Mouse (Mus musculus): Measurements from ENCODE around the gene Hist1h2ba. TPM values are rescaled to one million over a fixed set of nuclear protein-coding genes. Genes with fewer than 3 reads are reported as not detected.

Gene Hist1h2ba
- total RNA-seq, 1 experiment from 2014 or later = not detected

GRCm38 (mm10) chr13:23913791-23914306, 20.1 kb downstream of the Hist1h2ba start:
- ATAC-seq (ENCODE audit: extremely low read depth, insufficient number of reproducible peaks, low FRiP score, poor library complexity, severe bottlenecking) = peak; percentile 85

GRCm38 (mm10) chr13:23911335-23911734, 22.6 kb downstream of the Hist1h2ba start:
- peak; percentile 81 for ATAC-seq (ENCODE audit: extremely low read depth, insufficient number of reproducible peaks, low FRiP score, poor library complexity, severe bottlenecking)

- ATAC-seq (ENCODE audit: extremely low read depth, insufficient number of reproducible peaks, low FRiP score, poor library complexity, severe bottlenecking) = no peak
Observed at GRCm38 (mm10) chr13:23910121-23910520, 23.8 kb downstream of the Hist1h2ba start.

- ATAC-seq (ENCODE audit: extremely low read depth, insufficient number of reproducible peaks, low FRiP score, poor library complexity, severe bottlenecking) = no peak
Observed at GRCm38 (mm10) chr13:23906906-23907305, 27.1 kb downstream of the Hist1h2ba start.

GRCm38 (mm10) chr13:23898242-23898641, 35.7 kb downstream of the Hist1h2ba start:
- ATAC-seq (ENCODE audit: extremely low read depth, insufficient number of reproducible peaks, low FRiP score, poor library complexity, severe bottlenecking) = peak; percentile 39; the same call in 1 of the 2 replicates

- no peak for ATAC-seq (ENCODE audit: extremely low read depth, insufficient number of reproducible peaks, low FRiP score, poor library complexity, severe bottlenecking)
Observed at GRCm38 (mm10) chr13:23893269-23893593, 40.7 kb downstream of the Hist1h2ba start.

GRCm38 (mm10) chr13:23892592-23893268, 41.2 kb downstream of the Hist1h2ba start:
- ATAC-seq (ENCODE audit: extremely low read depth, insufficient number of reproducible peaks, low FRiP score, poor library complexity, severe bottlenecking) = no peak

- ATAC-seq (ENCODE audit: extremely low read depth, insufficient number of reproducible peaks, low FRiP score, poor library complexity, severe bottlenecking) = no peak
Observed at GRCm38 (mm10) chr13:23889011-23889605, 44.8 kb downstream of the Hist1h2ba start.

GRCm38 (mm10) chr13:23887026-23887725, 46.8 kb downstream of the Hist1h2ba start:
- ATAC-seq (ENCODE audit: extremely low read depth, insufficient number of reproducible peaks, low FRiP score, poor library complexity, severe bottlenecking) = no peak

GRCm38 (mm10) chr13:23885540-23885939, 48.4 kb downstream of the Hist1h2ba start:
- peak; percentile 93 for ATAC-seq (ENCODE audit: extremely low read depth, insufficient number of reproducible peaks, low FRiP score, poor library complexity, severe bottlenecking)

Other genes starting within 250 kb of the Hist1h2ba start
- gene Hist1h2bc, start 250.0 kb downstream of the Hist1h2ba start, total RNA-seq (2017) = 139 and 146 TPM in 2 replicates
- 2.2 TPM in 1 of 2 replicates, not detected in the other for gene Hist1h1t, start 238.3 kb downstream of the Hist1h2ba start, total RNA-seq (2017)
- 116 and 135 TPM in 2 replicates for gene Hist1h4c, start 235.7 kb downstream of the Hist1h2ba start, total RNA-seq (2017)
- gene Hfe, start 223.3 kb downstream of the Hist1h2ba start, total RNA-seq (2017) = 4.8 and 5.0 TPM in 2 replicates
- 712 and 764 TPM in 2 replicates for gene Hist1h1c, start 195.3 kb downstream of the Hist1h2ba start, total RNA-seq (2017)
- 4.8 TPM in 1 of 2 replicates, not detected in the other for gene Hist1h3c, start 188.6 kb downstream of the Hist1h2ba start, total RNA-seq (2017)
- gene Hist1h2bb, start 187.4 kb downstream of the Hist1h2ba start, total RNA-seq (2017) = 77.7 and 104 TPM in 2 replicates
- gene Hist1h2ab, start 183.0 kb downstream of the Hist1h2ba start, total RNA-seq (2017) = 24.9 and 28.2 TPM in 2 replicates
- 1.2 TPM in 1 of 2 replicates, not detected in the other for gene Hist1h3b, start 181.9 kb downstream of the Hist1h2ba start, total RNA-seq (2017)
- 9.3 and 36.7 TPM in 2 replicates for gene Hist1h4b, start 177.1 kb downstream of the Hist1h2ba start, total RNA-seq (2017)
- gene Hist1h4a, start 172.9 kb downstream of the Hist1h2ba start, total RNA-seq (2017) = 30.0 and 55.5 TPM in 2 replicates
- gene Hist1h3a, start 171.8 kb downstream of the Hist1h2ba start, total RNA-seq (2017) = 38.6 and 45.9 TPM in 2 replicates
- gene Hist1h1a, start 170.5 kb downstream of the Hist1h2ba start, total RNA-seq (2017) = 74.8 and 84.1 TPM in 2 replicates
- gene Trim38, start 164.2 kb downstream of the Hist1h2ba start, total RNA-seq (2017) = not detected in 2 replicates
- gene Slc17a2, start 127.2 kb downstream of the Hist1h2ba start, total RNA-seq (2017) = not detected in 2 replicates
- not detected in 2 replicates for gene Slc17a3, start 94.7 kb downstream of the Hist1h2ba start, total RNA-seq (2017)
- gene Slc17a1, start 66.4 kb downstream of the Hist1h2ba start, total RNA-seq (2017) = not detected in 2 replicates
- gene Slc17a4, start 19.1 kb downstream of the Hist1h2ba start, total RNA-seq (2017) = not detected in 2 replicates
- not detected in 2 replicates for gene Hist1h2aa, start 306 bp upstream of the Hist1h2ba start, total RNA-seq (2017)
- not detected in 2 replicates for gene Scgn, start 57.1 kb upstream of the Hist1h2ba start, total RNA-seq (2017)